Mouse (Mus musculus) mouse embryonic stem cell (cell line): ENCODE data around the gene Krtap10-10.
"Not testable (repeated sequence)": the region's sequence is repeated elsewhere in the genome, so short reads cannot be mapped to it uniquely, and the experiment has no call there.

Experiments used
- in situ Hi-C, 2 experiments: fragments of 300-500 bp; cut with MboI; formaldehyde crosslinking; loops; 1 replicate in 1 of 2; 3 replicates in 1 of 2; pipeline ENCODE4 v1.14.3; 2019 to 2020; ENCODE audit warnings: low sequenced_read_pairs in 2 of 2, low pct_unique_long_range_greater_than_20kb in 1 of 2, mixed read lengths in 1 of 2; ENCODE audit not compliant: unreplicated experiment in 1 of 2

The Krtap10-10 gene

GRCm38 (mm10) chr10:77835647-77836046 is at the start of gene Krtap10-10:
Krtap10-10 (plus strand) TSS chr10:77835947.
- in situ Hi-C loops: no loop called here

GRCm38 (mm10) chr10:77787876-77788275 is 47.9 kb upstream of the Krtap10-10 start, which contains the start of gene Gm7137:
Gm7137 (minus strand) TSS chr10:77788200.
- in situ Hi-C loops: not testable (repeated sequence)

- in situ Hi-C loops: no loop called here
Observed at GRCm38 (mm10) chr10:77788621-77789020, 47.1 kb upstream of the Krtap10-10 start.

- in situ Hi-C loops: no loop called here
Observed at GRCm38 (mm10) chr10:77794976-77795375, 40.8 kb upstream of the Krtap10-10 start, which contains the start of gene Gm9639. Gm9639 (minus strand) TSS chr10:77795076.

GRCm38 (mm10) chr10:77797677-77798076 is 38.1 kb upstream of the Krtap10-10 start:
- in situ Hi-C loops: no loop called here

- in situ Hi-C loops: not testable (repeated sequence)
Observed at GRCm38 (mm10) chr10:77798164-77798920, 37.4 kb upstream of the Krtap10-10 start.

- in situ Hi-C loops: no loop called here
Observed at GRCm38 (mm10) chr10:77798921-77799508, 36.7 kb upstream of the Krtap10-10 start, which contains the start of gene Gm19668. Gm19668 (minus strand) TSS chr10:77799133.

- in situ Hi-C loops: no loop called here
Observed at GRCm38 (mm10) chr10:77804095-77804494, 31.7 kb upstream of the Krtap10-10 start.

GRCm38 (mm10) chr10:77811743-77812142 is 24.0 kb upstream of the Krtap10-10 start, which contains the start of gene Gm9507:
Gm9507 (minus strand) TSS chr10:77811843.
- in situ Hi-C loops: no loop called here

- in situ Hi-C loops: no loop called here
Observed at GRCm38 (mm10) chr10:77814382-77814781, 21.4 kb upstream of the Krtap10-10 start, which contains the start of gene Gm2696. Gm2696 (plus strand) TSS chr10:77814682.

- in situ Hi-C loops: no loop called here
Observed at GRCm38 (mm10) chr10:77815514-77815913, 20.2 kb upstream of the Krtap10-10 start.

GRCm38 (mm10) chr10:77818523-77818922 is 17.2 kb upstream of the Krtap10-10 start:
- in situ Hi-C loops: no loop called here

- in situ Hi-C loops: no loop called here
Observed at GRCm38 (mm10) chr10:77819203-77819602, 16.5 kb upstream of the Krtap10-10 start.

GRCm38 (mm10) chr10:77826951-77827350 is 8.8 kb upstream of the Krtap10-10 start, which contains the start of gene Krtap10-4:
Krtap10-4 (minus strand) TSS chr10:77827095.
- in situ Hi-C loops: no loop called here

- in situ Hi-C loops: no loop called here
Observed at GRCm38 (mm10) chr10:77839006-77839405, 3.3 kb downstream of the Krtap10-10 start.

- in situ Hi-C loops: no loop called here
Observed at GRCm38 (mm10) chr10:77846503-77846902, 10.8 kb downstream of the Krtap10-10 start, which contains the start of gene Gm36176. Gm36176 (plus strand) TSS chr10:77846803.

GRCm38 (mm10) chr10:77846961-77847360 is 11.2 kb downstream of the Krtap10-10 start:
- in situ Hi-C loops: no loop called here

- in situ Hi-C loops: no loop called here
Observed at GRCm38 (mm10) chr10:77847538-77847937, 11.8 kb downstream of the Krtap10-10 start.

GRCm38 (mm10) chr10:77852559-77852958 is 16.8 kb downstream of the Krtap10-10 start, which contains the start of gene Gm10318:
Gm10318 (plus strand) TSS chr10:77852859.
- in situ Hi-C loops: no loop called here
